Mouse (Mus musculus) spleen, adult 2 months (tissue): ENCODE results near the gene Gm47955. TPM values are rescaled to one million over a fixed set of nuclear protein-coding genes. Genes with fewer than 3 reads are reported as not detected.
"Not testable (repeated sequence)": the region's sequence is repeated elsewhere in the genome, so short reads cannot be mapped to it uniquely, and the experiment has no call there.

Experiments used
- DNase-seq, 2 experiments: peaks; one replicate each; pipeline versions ENCODE4 v3.0.0 to v3.0.0-alpha.2; 2012 to 2021; ENCODE audit warnings: low spot score in 2 of 2, low read depth in 1 of 2
- H3K27ac ChIP-seq: fragments of 200-500 bp; 2 replicates; pipeline ENCODE4 v1.5.1; 2012; ENCODE audit warnings: low read length, inconsistent platforms; ENCODE audit not compliant: insufficient read depth
- H3K27me3 ChIP-seq: fragments of 200-500 bp; 2 replicates; pipeline ENCODE4 v1.6.1; 2012; ENCODE audit warnings: mild to moderate bottlenecking, moderate library complexity, low read length, inconsistent platforms; ENCODE audit not compliant: control insufficient read depth, insufficient read depth
- H3K36me3 ChIP-seq: fragments of 200-500 bp; 2 replicates; pipeline ENCODE4 v1.6.1; 2012; ENCODE audit warnings: mild to moderate bottlenecking, low read length, inconsistent platforms; ENCODE audit not compliant: control insufficient read depth, insufficient read depth
- H3K4me1 ChIP-seq: fragments of 200-500 bp; 2 replicates; pipeline ENCODE4 v1.6.1; 2011; ENCODE audit warnings: inconsistent platforms; ENCODE audit not compliant: control insufficient read depth, insufficient read depth, insufficient read length
- H3K4me3 ChIP-seq: fragments of 200-500 bp; 2 replicates; pipeline ENCODE4 v1.5.1; 2011; ENCODE audit warnings: mild to moderate bottlenecking, inconsistent platforms; ENCODE audit not compliant: insufficient read depth, insufficient read length; ENCODE audit errors: extremely low read depth
- CTCF ChIP-seq: fragments of 200-500 bp; IDR thresholded peaks from 2 replicates; pipeline ENCODE4 v1.5.1; 2011; ENCODE audit warnings: mild to moderate bottlenecking, inconsistent platforms; ENCODE audit not compliant: insufficient read depth, insufficient read length, insufficient replicate concordance; ENCODE audit errors: extremely low read depth
- POLR2A ChIP-seq: fragments of 200-500 bp; IDR thresholded peaks from 2 replicates; pipeline ENCODE4 v1.6.1; 2011; ENCODE audit warnings: low read depth, low read length, inconsistent platforms
- WGBS: fragments of 180-500 bp; shearing (Covaris S2); methylation state at CpG from one replicate; pipeline ENCODE4 v1.1.7; 2018; 5-methylcytosine and 5-hydroxymethylcytosine counted together
- polyA plus RNA-seq: library from polyadenylated mRNA; depleted of rRNA; stranded (reverse); fragments of >200 nt; gene quantifications from 2 replicates; pipeline ENCODE4 v1.2.3, GENCODE M21; 2012; rRNA removed

The Gm47955 gene
- polyA plus RNA-seq, 1 experiment = not detected

DNA sequence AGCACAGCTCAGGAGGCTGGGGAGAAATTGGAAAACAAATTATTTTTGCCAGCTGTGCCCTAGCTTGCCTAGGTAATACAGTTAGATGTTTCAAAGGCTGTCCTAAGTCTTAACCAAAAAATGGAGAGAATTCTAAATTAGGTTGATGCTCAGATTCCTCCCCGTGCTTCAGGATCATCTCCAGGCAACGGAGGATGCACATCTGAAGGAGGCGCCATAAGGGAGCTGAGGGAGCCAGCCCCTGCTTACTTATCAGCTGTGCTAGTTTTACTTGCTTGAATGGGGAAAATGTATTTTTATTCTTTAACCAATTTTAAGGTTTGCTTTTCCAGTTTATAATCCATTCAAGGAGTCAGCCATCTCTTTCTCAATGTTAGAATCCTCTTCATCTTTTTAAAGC is 33.9 kb downstream of the Gm47955 start:
- 86% methylated on average over 3 of the region's 3 CpGs for WGBS

DNA sequence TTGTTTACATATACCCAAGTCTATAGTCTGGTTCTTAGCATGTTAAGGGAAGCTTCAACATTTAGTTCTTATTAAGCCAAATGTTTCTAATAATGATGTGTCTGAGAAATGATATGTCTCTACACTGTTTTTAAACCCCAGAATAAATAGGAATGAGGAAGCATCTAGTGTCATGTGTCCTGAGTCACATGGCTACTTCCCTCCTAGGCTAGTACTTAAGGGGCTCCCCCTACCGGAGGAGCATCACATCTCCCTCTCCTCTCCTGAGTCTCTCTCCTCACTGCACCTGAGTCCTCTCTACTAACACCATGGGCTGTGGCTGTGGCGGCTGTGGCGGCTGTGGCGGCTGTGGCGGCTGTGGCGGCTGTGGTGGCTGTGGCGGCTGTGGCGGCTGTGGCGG is 40.2 kb downstream of the Gm47955 start, which contains the start of gene Gm47959:
Gene Gm47959, plus strand, starts transcription at position 243 of the 400 bp plus-strand sequence.
- WGBS = 97% methylated on average over 9 of the region's 9 CpGs
- DNase-seq, H3K36me3 ChIP-seq, H3K4me1 ChIP-seq, H3K4me3 ChIP-seq, H3K27ac ChIP-seq, H3K27me3 ChIP-seq: not testable (repeated sequence)

More for the DNA sequence above, 33.9 kb downstream of the Gm47955 start:
- no peak overlapping the region for H3K27ac ChIP-seq
- H3K4me1 ChIP-seq = no peaks in the 10 kb centered on the region
- H3K27me3 ChIP-seq = no peaks in the 10 kb centered on the region
- no peak for TF ChIP-seq CTCF
- TF ChIP-seq POLR2A = no peak
- no peak overlapping the region for H3K4me3 ChIP-seq
- no peaks in the 10 kb centered on the region for H3K36me3 ChIP-seq
- DNase-seq = no peak

DNA sequence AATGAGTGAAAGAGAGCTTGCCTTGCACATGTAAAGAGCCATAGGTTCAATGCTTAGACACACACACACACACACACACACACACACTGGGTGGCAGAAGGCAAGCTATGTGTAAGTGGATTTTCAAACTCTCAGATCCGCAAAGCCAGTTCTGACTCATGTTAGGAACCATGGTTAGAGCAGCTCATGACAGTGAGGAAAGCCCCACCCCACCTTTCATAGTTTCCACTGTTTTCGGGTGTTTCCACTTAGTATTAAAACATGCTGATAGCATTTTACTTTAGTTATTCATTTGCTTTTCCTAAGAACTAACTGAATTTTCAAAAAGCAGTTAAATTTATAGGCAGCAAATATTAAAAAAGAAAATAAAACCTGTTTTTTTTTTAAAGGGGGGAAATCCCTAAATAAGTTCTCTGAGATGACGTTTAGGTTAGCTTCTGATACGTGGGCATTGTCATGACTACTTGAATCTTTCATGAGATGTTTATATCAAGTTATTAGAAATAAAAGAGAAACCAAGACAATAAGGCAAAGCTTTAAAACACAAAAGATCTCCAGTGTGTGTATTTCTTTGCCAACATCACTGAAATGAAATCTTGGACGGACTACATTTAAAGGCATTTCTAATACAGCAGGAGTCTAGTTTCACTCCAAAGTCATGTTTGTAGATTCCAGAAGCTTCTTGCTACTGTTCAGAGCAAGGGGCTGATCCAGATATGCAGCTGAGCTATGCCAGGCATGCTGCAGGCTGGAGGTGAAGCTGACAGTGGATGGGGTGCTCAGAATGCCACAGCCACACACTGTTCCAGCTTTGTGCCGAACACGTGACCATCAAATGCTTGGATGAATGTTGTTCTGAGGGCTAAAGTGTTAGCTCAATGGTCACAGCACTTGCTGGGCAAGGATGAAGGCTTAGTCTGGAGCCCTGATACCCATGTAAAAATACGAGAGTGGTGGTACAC is 46.4 kb downstream of the Gm47955 start:
- H3K36me3 ChIP-seq = no peaks in the 10 kb centered on the region
- no peak for DNase-seq
- WGBS = 80% methylated on average over 8 of the region's 8 CpGs
- no peaks in the 10 kb centered on the region for H3K27me3 ChIP-seq
- no peaks in the 10 kb centered on the region for H3K4me1 ChIP-seq
- H3K27ac ChIP-seq = no peak overlapping the region
- TF ChIP-seq CTCF (no peak), POLR2A (no peak)
- no peak overlapping the region for H3K4me3 ChIP-seq

- Histone ChIP-seq H3K27me3 (no peaks in the 10 kb centered on the region), H3K4me3 (no peak overlapping the region), H3K4me1 (no peaks in the 10 kb centered on the region), H3K27ac (no peak overlapping the region), H3K36me3 (no peaks in the 10 kb centered on the region)
- 80% methylated on average over 6 of the region's 6 CpGs for WGBS
- TF ChIP-seq POLR2A (no peak), CTCF (no peak)
- DNase-seq = no peak
These were observed 47.4 kb downstream of the Gm47955 start for GRCm38 (mm10) chr1:83007471-83007870.

Other genes starting within 250 kb of the Gm47955 start
- gene Mff, start 235.4 kb upstream of the Gm47955 start, polyA plus RNA-seq = 31.6 and 34.8 TPM in 2 replicates
- gene Tm4sf20, start 191.8 kb upstream of the Gm47955 start, polyA plus RNA-seq = not detected in 2 replicates
- not detected in 2 replicates for gene Gm47791, start 189.0 kb upstream of the Gm47955 start, polyA plus RNA-seq
- gene Agfg1, start 120.8 kb upstream of the Gm47955 start, polyA plus RNA-seq = 32.2 and 41.1 TPM in 2 replicates
- 1.2 and 1.4 TPM in 2 replicates for gene A030005L19Rik, start 47.0 kb upstream of the Gm47955 start, polyA plus RNA-seq
- gene A030014E15Rik, start 35.4 kb upstream of the Gm47955 start, polyA plus RNA-seq = not detected in 2 replicates
- not detected in 2 replicates for gene Gm6217, start 28.9 kb upstream of the Gm47955 start, polyA plus RNA-seq
- gene A030003K21Rik, start 16.9 kb upstream of the Gm47955 start, polyA plus RNA-seq = not detected in 2 replicates
- not detected in 2 replicates for gene Gm7544, start 4.3 kb upstream of the Gm47955 start, polyA plus RNA-seq
- gene Gm47959, start 40.3 kb downstream of the Gm47955 start, polyA plus RNA-seq = not detected in 2 replicates
- 0.13 and 0.21 TPM in 2 replicates for gene Slc19a3, start 78.2 kb downstream of the Gm47955 start, polyA plus RNA-seq
- gene Krtap28-10, start 82.2 kb downstream of the Gm47955 start, polyA plus RNA-seq = not detected in 2 replicates
- gene Gm47969, start 84.6 kb downstream of the Gm47955 start, polyA plus RNA-seq = not detected in 2 replicates
- gene A030005K14Rik, start 99.1 kb downstream of the Gm47955 start, polyA plus RNA-seq = not detected in 2 replicates
- gene Krtap28-13, start 100.6 kb downstream of the Gm47955 start, polyA plus RNA-seq = not detected in 2 replicates
- gene Ccl20, start 156.5 kb downstream of the Gm47955 start, polyA plus RNA-seq = not detected in 2 replicates
- gene Daw1, start 199.5 kb downstream of the Gm47955 start, polyA plus RNA-seq = not detected in 2 replicates